Mouse (Mus musculus): Measurements from ENCODE around the gene Dhx30.
"Not testable (repeated sequence)": the region's sequence is repeated elsewhere in the genome, so short reads cannot be mapped to it uniquely, and the experiment has no call there.

Dhx30 gene

DNA sequence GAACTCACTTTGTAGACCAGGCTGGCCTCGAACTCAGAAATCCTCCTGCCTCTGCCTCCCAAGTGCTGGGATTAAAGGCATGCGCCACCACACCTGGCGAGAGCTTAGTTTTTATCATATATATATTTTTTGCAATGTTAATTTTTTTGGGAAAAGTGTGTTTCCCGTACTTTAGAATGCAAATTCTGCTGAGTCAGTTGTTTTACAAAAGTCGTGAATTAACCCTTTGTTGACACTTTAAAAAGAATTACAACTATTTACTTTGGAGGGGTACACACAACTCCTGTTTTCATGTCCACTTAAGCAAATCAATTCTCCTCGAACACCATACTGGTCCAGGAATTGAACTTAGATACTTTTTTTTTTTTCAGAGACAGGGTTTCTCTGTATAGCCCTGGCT is 15.3 kb upstream of the Dhx30 start:
- Histone ChIP-seq H3K4me3 (replicated peaks; ENCODE audit: low read length) (peak overlapping the region; percentile 92), H3K9me3 (ENCODE audit: low read length) (no peaks in the 10 kb centered on the region), H3K27me3 (ENCODE audit: insufficient read depth, low read length) (no peaks in the 10 kb centered on the region), H3K36me3 (ENCODE audit: insufficient read depth, low read length) (peaks cover 37% of the 10 kb centered on the region), H3K4me1 (replicated peaks; ENCODE audit: low read depth, low read length) (peaks cover 66% of the 10 kb centered on the region)
- no peak for TF ChIP-seq CTCF (conservative IDR thresholded peaks at IDR 0.05; ENCODE audit: low read length)
- no peak for TF ChIP-seq POU5F1 (IDR thresholded peaks at IDR 0.05; ENCODE audit: borderline replicate concordance, low read length)
- TF ChIP-seq NANOG (IDR thresholded peaks at IDR 0.05; ENCODE audit: borderline replicate concordance, low read length), result no peak

DNA sequence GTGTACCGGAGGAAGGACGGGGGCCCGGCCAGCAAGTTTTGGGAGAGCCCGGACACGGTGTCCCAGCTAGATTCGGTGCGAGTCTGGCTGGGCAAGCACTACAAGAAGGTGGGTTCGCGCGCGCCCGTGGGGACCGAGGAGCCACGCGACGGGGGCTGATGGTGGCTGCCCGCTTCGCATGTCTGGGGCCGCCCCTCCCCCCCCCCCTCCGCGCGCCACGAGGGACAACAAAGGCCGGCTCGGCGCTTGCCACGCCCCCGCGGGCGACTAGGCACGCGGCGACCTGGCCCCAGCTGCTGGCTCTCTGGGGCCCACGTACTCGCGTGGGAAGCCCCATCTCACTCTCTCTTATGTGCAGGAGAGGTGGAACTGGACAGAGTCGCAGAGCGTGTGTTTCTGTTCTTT is 14.6 kb upstream of the Dhx30 start:
- H3K4me3 ChIP-seq (replicated peaks; ENCODE audit: low read length), result peak overlapping the region; percentile 92
- TF ChIP-seq CTCF (conservative IDR thresholded peaks at IDR 0.05; ENCODE audit: low read length), result no peak
- no peak for TF ChIP-seq NANOG (IDR thresholded peaks at IDR 0.05; ENCODE audit: borderline replicate concordance, low read length)
- no peak for TF ChIP-seq POU5F1 (IDR thresholded peaks at IDR 0.05; ENCODE audit: borderline replicate concordance, low read length)
- peaks cover 66% of the 10 kb centered on the region for H3K4me1 ChIP-seq (replicated peaks; ENCODE audit: low read depth, low read length)
- peaks cover 30% of the 10 kb centered on the region for H3K36me3 ChIP-seq (ENCODE audit: insufficient read depth, low read length)
- no peaks in the 10 kb centered on the region for H3K9me3 ChIP-seq (ENCODE audit: low read length)
- H3K27me3 ChIP-seq (ENCODE audit: insufficient read depth, low read length), result no peaks in the 10 kb centered on the region

DNA sequence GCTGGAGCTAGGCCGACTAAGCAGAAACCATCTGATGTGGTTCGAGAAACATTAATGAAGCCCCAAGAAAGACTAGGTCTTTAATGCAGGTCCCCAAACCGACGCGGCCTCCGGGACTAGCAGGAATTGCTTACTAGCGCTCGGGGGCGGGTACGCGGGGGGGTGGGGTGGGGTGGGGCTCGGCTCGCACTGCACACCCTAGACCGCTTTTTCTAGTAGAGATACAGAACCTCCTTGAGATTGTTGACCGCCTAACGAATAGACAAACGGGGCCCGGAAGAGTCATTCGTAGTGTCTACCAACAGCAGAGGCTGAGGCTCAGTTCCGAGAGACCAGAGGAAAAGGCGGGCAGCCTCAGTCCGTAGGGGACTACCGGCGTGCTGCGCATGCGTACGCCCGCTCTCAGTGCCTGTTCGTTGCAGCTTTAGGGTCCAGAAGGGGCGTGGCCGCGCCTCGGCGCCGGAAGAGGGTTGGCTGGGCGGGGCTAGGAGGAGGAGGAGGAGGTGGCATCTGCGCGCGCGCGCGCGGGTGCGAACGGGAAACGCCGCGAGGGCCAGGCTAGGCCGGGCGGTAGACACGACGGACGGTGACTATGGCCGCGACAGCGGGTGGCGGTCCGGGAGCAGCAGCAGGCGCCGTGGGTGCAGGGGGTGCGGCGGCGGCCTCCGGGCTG is 14.0 kb upstream of the Dhx30 start:
- H3K4me3 ChIP-seq (replicated peaks; ENCODE audit: low read length), result peak overlapping the region; percentile 92
- H3K27me3 ChIP-seq (ENCODE audit: insufficient read depth, low read length), result no peaks in the 10 kb centered on the region
- peaks cover 64% of the 10 kb centered on the region for H3K4me1 ChIP-seq (replicated peaks; ENCODE audit: low read depth, low read length)
- peaks cover 25% of the 10 kb centered on the region for H3K36me3 ChIP-seq (ENCODE audit: insufficient read depth, low read length)
- no peak for TF ChIP-seq NANOG (IDR thresholded peaks at IDR 0.05; ENCODE audit: borderline replicate concordance, low read length)
- TF ChIP-seq CTCF (conservative IDR thresholded peaks at IDR 0.05; ENCODE audit: low read length), result no peak
- no peak for TF ChIP-seq POU5F1 (IDR thresholded peaks at IDR 0.05; ENCODE audit: borderline replicate concordance, low read length)
- H3K9me3 ChIP-seq (ENCODE audit: low read length), result no peaks in the 10 kb centered on the region

DNA sequence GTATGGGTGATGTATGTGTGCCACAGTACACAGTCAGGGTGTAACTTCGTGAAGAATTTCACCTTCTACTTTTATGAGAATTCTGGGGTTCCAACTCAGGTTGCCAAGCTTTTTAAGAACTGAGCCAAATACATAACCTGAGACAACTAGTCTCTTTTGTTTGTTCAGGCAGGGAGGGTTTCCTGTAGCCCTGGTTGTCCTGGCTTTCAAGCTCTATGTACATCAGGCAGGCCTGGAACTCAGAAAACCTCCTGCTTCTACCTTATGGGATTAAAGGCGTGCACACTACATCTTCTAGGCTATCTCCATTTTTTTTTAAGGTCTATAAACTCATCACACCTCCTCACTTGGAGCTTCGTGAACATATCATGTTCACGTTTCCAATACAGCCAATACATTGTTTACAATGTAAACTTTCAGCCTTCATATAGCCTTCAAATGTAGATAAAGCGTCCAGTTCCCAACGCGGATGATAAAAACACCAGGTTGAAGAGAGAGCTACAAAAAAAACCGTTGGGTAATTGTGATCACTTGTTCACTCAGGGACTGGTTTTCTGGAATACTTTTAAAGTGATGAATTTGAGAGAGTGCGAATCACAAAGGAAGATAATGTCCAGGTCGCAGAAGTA is 13.4 kb upstream of the Dhx30 start:
- TF ChIP-seq CTCF (conservative IDR thresholded peaks at IDR 0.05; ENCODE audit: low read length), result no peak
- no peak for TF ChIP-seq POU5F1 (IDR thresholded peaks at IDR 0.05; ENCODE audit: borderline replicate concordance, low read length)
- no peak for TF ChIP-seq NANOG (IDR thresholded peaks at IDR 0.05; ENCODE audit: borderline replicate concordance, low read length)
- Histone ChIP-seq H3K36me3 (ENCODE audit: insufficient read depth, low read length) (peaks cover 18% of the 10 kb centered on the region), H3K4me1 (replicated peaks; ENCODE audit: low read depth, low read length) (peaks cover 57% of the 10 kb centered on the region), H3K27me3 (ENCODE audit: insufficient read depth, low read length) (no peaks in the 10 kb centered on the region), H3K9me3 (ENCODE audit: low read length) (no peaks in the 10 kb centered on the region), H3K4me3 (replicated peaks; ENCODE audit: low read length) (peak overlapping the region; percentile 92)

DNA sequence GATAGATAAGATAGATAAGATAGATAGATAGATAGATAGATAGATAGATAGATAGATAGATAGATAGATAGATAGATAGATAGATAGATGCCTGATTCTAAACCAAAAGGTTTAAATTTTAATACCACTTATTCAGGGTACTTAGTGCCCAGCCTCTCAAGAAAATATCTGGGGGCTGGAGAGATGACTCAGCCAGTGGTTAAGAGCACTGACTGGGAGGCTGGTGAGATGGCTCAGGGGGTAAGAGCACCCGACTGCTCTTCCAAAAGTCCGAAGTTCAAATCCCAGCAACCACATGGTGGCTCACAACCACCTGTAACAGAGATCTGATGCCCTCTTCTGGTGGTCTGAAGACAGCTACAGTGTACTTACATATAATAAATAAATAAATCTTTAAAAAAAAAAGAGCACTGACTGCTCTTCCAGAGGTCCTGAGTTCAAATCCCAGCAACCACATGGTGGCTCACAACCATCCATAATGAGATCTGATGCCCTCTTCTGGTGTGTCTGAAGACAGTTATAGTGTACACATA is 6.4 kb upstream of the Dhx30 start:
- Histone ChIP-seq H3K36me3 (ENCODE audit: insufficient read depth, low read length) (peaks cover 13% of the 10 kb centered on the region), H3K4me1 (replicated peaks; ENCODE audit: low read depth, low read length) (peaks cover 27% of the 10 kb centered on the region)
- H3K4me3 ChIP-seq (replicated peaks; ENCODE audit: low read length); H3K27me3 ChIP-seq (ENCODE audit: insufficient read depth, low read length); H3K9me3 ChIP-seq (ENCODE audit: low read length): not testable (repeated sequence)

DNA sequence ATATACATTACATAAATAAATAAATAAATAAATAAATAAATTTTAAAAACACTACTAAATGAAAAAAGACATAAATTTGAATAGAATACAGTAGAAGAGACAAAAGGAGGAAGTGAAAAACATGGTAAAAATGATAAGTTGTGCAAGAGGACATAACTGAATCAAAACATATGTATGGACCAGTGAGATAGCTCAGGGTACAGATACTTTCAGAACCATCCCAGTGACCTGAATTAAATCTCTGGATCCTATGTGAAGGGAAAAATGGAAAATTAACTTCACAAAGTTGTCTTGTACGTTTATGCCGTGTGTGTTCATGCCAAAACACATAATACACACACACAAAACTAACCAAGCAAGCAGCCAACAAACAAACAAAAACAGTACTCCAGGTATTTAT is 5.7 kb upstream of the Dhx30 start:
- Histone ChIP-seq H3K4me1 (replicated peaks; ENCODE audit: low read depth, low read length) (peaks cover 31% of the 10 kb centered on the region), H3K27me3 (ENCODE audit: insufficient read depth, low read length) (no peaks in the 10 kb centered on the region), H3K36me3 (ENCODE audit: insufficient read depth, low read length) (peaks cover 19% of the 10 kb centered on the region), H3K9me3 (ENCODE audit: low read length) (no peaks in the 10 kb centered on the region), H3K4me3 (replicated peaks; ENCODE audit: low read length) (no peak overlapping the region)
- TF ChIP-seq POU5F1 (IDR thresholded peaks at IDR 0.05; ENCODE audit: borderline replicate concordance, low read length) (no peak), NANOG (IDR thresholded peaks at IDR 0.05; ENCODE audit: borderline replicate concordance, low read length) (no peak), CTCF (conservative IDR thresholded peaks at IDR 0.05; ENCODE audit: low read length) (no peak)

DNA sequence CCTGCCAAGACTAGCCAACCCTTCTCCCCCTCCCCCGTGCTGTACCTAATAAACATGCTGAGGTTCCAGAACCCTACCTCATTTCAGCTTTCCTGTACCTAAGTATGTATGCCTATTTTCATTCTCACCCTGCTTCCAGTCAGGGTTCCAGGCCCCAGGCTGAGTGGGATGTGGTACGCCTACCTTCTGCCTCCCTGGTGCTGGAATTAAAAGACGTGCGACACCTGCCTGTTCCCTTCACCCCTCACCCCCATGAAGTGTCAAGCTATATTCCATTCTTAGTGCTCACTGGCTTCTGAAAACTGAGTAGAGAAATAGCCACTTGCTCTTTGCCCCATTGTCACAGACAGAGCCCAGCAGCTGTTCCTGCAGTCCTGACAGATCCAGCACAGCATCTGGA is 3.8 kb upstream of the Dhx30 start:
- H3K27me3 ChIP-seq (ENCODE audit: insufficient read depth, low read length), result no peaks in the 10 kb centered on the region
- TF ChIP-seq NANOG (IDR thresholded peaks at IDR 0.05; ENCODE audit: borderline replicate concordance, low read length), result no peak
- TF ChIP-seq POU5F1 (IDR thresholded peaks at IDR 0.05; ENCODE audit: borderline replicate concordance, low read length), result no peak
- no peak for TF ChIP-seq CTCF (conservative IDR thresholded peaks at IDR 0.05; ENCODE audit: low read length)
- peaks cover 19% of the 10 kb centered on the region for H3K36me3 ChIP-seq (ENCODE audit: insufficient read depth, low read length)
- no peaks in the 10 kb centered on the region for H3K9me3 ChIP-seq (ENCODE audit: low read length)
- peaks cover 32% of the 10 kb centered on the region for H3K4me1 ChIP-seq (replicated peaks; ENCODE audit: low read depth, low read length)
- no peak overlapping the region for H3K4me3 ChIP-seq (replicated peaks; ENCODE audit: low read length)

DNA sequence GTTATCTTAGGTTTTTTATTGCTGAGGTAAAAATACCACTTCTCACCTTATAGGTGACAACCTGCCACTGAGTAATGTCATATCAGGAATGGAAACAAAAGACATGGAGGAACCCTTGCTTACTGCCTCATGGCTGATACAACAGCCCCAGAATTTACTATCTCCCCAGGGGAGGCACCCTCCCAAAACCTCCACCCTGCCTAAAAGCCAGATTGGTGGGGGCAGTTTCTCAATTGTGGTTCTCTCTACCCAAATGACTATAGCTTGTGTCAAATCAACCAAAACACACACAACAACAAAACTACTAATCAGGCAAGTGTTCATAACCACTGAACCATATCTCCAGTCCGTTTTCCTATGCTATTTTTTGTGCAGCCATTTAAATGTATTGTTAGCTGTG is 619 bp upstream of the Dhx30 start:
- H3K4me3 ChIP-seq (replicated peaks; ENCODE audit: low read length), result peak overlapping the region; percentile 97
- no peaks in the 10 kb centered on the region for H3K27me3 ChIP-seq (ENCODE audit: insufficient read depth, low read length)
- H3K4me1 ChIP-seq (replicated peaks; ENCODE audit: low read depth, low read length), result peaks cover 46% of the 10 kb centered on the region
- TF ChIP-seq POU5F1 (IDR thresholded peaks at IDR 0.05; ENCODE audit: borderline replicate concordance, low read length) (no peak), CTCF (conservative IDR thresholded peaks at IDR 0.05; ENCODE audit: low read length) (no peak), NANOG (IDR thresholded peaks at IDR 0.05; ENCODE audit: borderline replicate concordance, low read length) (no peak)
- H3K9me3 ChIP-seq (ENCODE audit: low read length), result no peaks in the 10 kb centered on the region
- H3K36me3 ChIP-seq (ENCODE audit: insufficient read depth, low read length), result peaks cover 40% of the 10 kb centered on the region

All from E14TG2a.4 (cell line).